Mouse (Mus musculus) layer of hippocampus, adult 18-20 months (tissue): ENCODE measurements at regions not wholly inside any gene's neighbourhood (a gene's known extent, or its start where the extent isn't known, plus 50 kb on each side); places are given as distances from the start of the nearest gene placed in this dataset.
"Not testable (repeated sequence)": the region's sequence is repeated elsewhere in the genome, so short reads cannot be mapped to it uniquely, and the experiment has no call there.

ENCODE experiments used
- DNase-seq, 2 experiments: peaks; one replicate each; pipeline ENCODE4 v3.0.0; 2022; ENCODE audit warnings: low spot score in 2 of 2

GRCm38 (mm10) chr17:16926200-16926599 lies 137.7 kb upstream of the Zfp960 start:
- no peak for DNase-seq

- DNase-seq = peak; percentile 86 to 96
Measured at GRCm38 (mm10) chr17:16951092-16952016, 112.6 kb upstream of the Zfp960 start.

- DNase-seq = not testable (repeated sequence)
Measured at GRCm38 (mm10) chr17:16952146-16952545, 111.8 kb upstream of the Zfp960 start.

- not testable (repeated sequence) for DNase-seq
Measured at GRCm38 (mm10) chr17:16997241-16997640, 66.7 kb upstream of the Zfp960 start.

- peak; percentile 87 to 92 for DNase-seq
Measured at GRCm38 (mm10) chr17:17004632-17005265, 59.2 kb upstream of the Zfp960 start.

- not testable (repeated sequence) for DNase-seq
Measured at GRCm38 (mm10) chr17:17005267-17005666, 58.6 kb upstream of the Zfp960 start.
